Mouse (Mus musculus): ENCODE measurements around the gene Pga5.

Pga5 gene

GRCm38 (mm10) chr19:10702125-10702524 lies 24.3 kb upstream of the Pga5 start:
- no peak for DNase-seq (ENCODE audit: low read depth)

DNA sequence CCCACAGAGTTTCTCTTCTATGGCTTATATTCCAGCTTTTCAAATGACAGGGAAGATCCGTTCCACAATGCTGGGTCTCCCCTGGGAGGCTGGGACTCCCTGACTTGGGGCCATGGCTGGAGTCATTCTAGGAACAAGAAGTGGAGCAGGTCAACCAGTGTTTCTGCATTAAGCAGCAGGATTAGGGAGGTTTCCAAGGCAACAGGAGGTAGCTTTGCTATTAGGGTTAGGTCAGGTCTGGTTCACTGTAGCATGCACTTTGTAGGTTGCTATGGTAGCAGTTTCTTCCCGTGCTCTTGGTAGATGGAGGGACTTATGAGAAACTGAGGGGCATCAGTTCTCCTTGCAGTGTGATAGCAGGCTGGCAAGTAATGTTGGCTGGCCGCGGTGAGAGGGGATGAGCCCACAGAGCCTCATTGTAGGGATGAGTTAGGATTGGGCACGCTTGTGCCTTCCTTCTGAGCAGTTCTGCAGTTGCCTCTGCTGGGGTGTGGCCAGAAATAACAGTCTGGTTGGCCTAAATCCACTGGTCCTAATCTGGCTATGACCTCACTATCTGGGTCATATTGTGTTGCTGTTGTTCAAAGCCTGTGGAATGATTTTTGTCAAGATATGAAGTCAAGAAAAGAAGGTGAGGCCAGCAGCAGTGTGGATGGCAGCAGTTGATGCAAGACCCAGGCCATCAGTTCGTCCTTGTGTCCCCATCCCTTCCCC lies 23.3 kb upstream of the Pga5 start:
- DNase-seq (ENCODE audit: low read depth), result no peak

DNA sequence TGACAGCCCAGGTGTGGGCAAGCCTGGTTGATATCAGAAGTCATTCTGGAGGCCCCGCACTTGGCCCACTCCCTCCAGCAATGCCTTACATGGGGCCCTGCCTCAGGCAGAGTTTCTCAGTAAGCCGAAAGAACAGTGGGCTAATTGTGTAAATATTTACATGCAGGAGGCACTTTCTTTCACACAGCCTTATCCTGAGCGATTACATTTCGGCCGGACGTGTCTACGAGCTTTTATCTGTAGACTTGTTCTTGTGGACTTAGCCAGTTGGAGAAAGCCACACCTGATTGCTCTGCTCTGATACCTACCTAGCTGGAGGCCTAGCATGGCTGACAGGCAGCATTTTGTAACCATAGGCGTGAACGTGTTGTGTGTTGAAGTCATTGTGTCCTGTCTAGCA lies 22.0 kb upstream of the Pga5 start:
- DNase-seq (ENCODE audit: low read depth), result no peak

DNA sequence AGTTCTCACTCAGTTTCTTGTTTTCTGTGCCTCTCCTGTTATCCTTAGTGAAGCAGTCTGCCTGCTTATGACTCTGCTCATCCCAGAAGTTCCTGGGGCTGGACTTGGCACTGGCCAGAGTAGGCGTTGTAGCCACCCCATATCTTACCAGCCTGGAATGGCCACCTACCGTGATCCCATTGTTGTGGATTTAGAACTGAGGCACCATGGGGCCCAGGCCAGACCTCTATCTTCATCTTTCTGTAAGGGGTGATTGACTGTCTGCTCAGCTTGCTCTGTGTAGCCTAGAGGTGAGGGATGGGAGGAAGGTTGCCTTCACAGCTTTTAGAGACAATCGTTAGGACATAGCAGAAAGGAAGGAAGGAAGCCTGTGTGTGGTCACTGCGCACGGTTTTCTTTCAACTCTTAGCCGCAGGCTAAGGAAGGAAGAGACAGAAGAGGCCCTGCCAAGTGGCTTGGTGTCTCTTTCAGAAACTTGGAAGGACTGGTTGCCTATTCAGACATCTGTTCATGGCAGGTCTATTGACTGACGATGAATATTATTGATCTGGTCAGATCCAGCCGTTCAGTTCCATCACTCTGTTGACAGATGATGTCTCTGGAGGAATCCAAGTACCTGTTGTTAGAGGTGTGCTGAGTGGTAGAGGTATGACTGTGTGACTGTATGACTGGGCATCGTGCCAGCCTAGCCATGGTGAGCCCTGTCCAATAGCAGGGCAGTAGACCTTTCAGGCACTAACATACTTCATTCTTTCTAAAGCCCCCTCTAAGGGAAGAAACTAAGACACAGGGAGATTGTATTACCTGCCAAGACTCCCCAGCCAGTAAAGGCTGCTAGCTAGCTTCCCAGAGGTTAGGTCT lies 20.5 kb upstream of the Pga5 start:
- DNase-seq (ENCODE audit: low read depth), result no peak

DNA sequence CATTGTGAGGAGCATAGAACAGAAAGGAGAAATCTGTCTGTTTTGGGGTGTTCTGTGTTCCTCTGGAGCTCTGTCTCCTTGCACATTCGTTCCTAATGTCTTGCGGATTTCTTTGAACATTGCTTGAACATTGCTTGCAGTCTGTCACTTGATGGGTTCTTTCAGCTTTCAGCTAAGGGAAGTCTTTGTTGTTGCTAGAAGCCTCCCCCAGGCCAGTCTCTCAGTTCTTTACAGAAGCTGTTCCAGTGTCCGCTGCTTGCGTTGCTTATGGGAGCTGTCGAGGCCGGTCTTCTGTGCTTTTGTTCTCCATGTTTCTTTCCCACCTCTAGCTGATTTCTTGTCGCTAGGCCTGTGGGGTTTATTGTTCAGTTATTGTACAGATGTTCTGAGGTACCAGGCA lies 17.9 kb upstream of the Pga5 start:
- no peak for DNase-seq (ENCODE audit: low read depth)

DNA sequence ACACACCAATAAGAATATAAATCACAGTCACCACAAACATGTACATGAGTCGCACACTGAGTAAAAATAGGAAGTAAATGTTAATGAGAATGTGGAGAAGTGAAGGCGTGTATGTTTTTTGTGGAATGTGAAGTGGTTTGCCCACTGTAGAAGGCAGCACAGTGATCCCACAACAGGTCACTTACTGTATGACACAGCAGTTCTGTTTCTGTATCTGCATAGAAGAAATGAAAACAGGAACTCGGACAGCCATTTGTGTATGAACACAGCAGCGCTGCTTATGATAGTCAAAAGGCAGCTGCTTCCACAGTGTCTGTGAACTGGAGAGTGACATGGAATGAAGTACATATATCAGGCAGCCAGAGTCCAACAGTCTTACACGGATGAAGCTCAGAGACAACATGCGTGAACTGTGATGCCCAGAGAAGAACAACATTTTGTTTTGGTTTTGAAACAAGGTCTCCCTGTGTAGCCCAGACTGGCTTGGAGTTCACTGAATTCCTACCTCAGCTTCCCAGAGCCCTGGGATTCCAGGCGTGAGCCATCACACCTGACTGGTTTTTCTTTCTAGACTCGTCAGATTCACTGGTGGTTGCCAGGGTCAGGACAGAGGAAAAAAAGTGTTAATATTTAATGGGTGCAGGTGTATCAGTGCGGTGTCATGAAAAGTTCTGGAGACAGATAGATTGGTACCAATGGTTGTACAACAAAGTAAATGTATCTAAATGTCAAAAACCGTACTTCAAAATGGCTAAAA lies 16.2 kb upstream of the Pga5 start:
- no peak for DNase-seq (ENCODE audit: low read depth)

DNA sequence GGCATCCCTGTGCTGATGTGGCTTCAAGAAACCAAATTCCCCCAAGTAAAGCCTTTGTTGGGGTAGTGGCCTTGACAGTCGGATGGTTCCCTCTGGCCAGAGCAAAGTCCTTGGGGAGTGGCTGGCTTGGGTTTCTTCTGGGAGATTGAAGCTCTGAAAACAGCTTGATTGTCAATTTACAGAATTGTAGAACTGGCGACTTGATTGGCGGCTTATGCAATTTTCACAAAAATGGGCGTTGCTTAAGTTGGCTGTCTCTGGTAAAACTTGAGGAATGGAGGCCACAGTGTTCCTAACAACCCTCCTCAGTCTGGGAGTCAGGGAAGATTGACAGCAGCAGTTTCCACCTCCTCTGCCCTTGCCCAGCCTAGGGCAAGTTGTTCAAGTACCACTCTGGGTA lies 14.5 kb upstream of the Pga5 start:
- DNase-seq (ENCODE audit: low read depth), result no peak

GRCm38 (mm10) chr19:10691660-10692059 lies 13.8 kb upstream of the Pga5 start:
- no peak for DNase-seq (ENCODE audit: low read depth)

DNA sequence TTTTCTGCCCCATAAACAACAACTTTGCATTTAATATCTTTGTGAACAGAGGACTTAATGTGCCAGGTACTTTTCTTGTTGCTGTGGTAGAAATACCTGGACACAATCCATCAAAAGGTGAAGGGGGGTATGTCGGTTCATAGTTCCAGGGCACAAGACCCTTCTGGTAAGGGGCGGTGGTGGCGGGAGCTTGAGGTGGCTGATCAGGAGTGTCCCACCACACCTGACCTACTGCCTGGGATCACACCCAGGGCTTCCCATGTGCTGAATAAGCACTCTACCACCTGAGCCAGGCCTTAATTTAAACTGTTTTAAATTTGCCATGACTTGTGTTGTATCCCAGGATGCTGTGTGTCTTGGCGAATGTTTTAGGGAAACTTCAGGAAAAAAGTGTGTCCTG lies 13.2 kb upstream of the Pga5 start:
- no peak for DNase-seq (ENCODE audit: low read depth)

GRCm38 (mm10) chr19:10690336-10690735 lies 12.5 kb upstream of the Pga5 start:
- no peak for DNase-seq (ENCODE audit: low read depth)

DNA sequence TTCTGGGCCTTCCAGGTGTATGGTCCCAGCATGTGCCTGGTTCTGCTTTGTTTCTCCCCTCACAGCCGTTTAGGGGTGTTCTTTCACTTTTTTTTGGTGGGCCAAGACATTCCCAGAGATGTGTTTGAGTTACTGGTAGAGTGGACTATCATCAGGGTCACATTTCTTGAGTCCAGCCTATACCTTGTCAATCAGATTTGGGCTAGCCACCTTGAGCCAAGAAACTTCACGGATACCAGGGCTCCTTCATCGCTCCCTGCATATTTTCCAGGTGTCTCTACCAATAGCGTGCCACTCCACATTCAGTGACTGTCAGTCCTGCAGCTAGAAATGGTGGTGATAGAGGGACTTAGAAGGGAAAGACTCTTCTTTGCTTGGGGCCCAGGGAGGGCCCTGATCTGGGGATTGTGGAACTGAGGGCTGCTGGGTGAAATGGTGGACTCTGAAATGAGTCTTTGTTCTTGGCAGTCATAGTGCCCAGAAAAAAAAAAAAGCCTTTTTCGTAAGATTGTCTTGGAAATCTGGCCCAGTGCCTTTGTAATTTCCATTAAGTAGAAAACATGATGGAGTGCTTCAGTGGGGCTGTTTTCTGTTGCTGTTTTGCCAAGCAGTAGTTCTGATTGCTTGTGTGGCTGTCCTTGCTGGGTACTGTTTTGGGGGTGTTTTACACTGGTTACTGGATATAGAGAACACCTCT lies 11.7 kb upstream of the Pga5 start:
- DNase-seq (ENCODE audit: low read depth), result no peak

DNA sequence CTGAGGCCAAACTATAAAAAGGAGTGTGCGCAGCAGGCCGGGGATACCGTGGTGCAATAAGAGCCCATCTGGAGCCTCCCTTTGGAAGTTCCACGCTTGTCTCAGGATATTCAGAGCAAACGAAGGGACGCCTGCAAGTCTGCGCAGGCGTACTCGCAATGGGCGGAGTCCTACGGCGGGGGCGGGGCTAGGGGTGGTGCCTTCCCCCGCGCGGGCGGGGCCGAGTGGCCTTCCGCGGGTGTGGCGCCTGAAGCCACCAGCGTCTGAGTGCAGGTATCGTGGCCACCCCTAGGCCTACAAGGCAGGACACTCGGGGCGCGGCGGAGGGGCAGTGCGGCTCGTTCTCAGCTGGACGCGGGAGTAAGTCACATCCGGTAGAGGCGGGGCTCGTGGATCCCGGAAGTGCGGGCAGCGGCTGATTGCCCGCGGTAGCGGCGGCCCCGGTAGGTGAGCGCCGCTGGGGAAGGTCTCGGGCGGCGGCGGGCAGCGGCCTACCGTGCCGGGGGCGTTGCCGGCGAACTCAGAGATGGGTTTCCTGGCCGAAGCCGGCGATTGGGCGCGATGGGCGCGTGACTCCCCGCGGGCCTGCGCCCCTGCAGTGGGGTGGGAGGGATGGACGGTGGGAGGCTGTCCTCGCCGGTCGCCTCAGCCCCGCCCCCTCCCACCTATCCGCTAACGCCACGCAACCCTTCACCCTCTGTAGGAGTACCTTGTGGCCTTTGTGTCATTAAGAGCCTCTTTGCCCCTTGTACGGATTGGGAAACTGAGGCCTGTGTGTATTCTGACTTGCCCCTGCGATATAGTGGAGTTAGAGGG lies 10.9 kb upstream of the Pga5 start, which contains the start of gene Vps37c:
Gene Vps37c (plus strand): TSS at position 199 of the 816 bp plus-strand sequence.
- DNase-seq (ENCODE audit: low read depth), result peak; percentile 81

DNA sequence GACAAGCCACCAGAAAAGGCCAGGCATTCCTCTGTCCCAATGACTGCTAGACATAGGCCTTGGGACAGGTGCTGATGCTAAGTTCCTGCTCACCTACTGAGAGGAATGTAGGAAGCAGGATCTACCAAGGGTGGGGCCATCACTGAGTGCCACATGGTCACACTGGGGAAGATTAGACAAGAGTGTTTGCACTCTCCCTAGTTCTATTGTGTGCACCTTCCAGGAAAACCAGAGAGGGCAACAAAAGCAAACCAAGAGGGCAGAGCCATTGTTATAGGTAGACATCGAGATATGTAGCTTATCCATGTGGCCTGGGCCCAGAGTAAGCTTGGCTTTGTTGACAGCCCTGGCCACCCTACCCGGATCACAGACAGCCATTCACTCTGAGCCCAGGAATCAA lies 7.9 kb upstream of the Pga5 start:
- DNase-seq (ENCODE audit: low read depth), result no peak

DNA sequence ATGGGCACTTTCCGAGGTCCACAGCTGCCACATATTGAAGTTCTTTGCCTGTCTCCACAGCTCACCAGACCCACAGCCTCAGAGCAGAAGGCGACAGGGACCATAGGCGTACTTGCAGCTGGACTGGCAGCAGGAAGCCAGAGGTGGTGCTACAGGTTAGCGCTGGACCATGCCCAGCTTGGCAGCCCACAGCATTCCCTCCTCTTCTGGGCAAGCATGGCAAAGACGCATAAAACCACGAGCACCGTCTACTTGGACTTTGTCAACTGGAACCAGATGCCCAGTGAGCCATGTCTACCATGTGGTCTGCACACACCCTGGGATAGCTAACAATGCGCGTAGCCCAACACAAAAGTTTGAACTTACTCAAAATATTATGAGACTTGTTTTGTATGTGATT lies 7.2 kb upstream of the Pga5 start:
- no peak for DNase-seq (ENCODE audit: low read depth)

- no peak for DNase-seq (ENCODE audit: low read depth)
Observed at GRCm38 (mm10) chr19:10681571-10681970, 3.7 kb upstream of the Pga5 start.

DNA sequence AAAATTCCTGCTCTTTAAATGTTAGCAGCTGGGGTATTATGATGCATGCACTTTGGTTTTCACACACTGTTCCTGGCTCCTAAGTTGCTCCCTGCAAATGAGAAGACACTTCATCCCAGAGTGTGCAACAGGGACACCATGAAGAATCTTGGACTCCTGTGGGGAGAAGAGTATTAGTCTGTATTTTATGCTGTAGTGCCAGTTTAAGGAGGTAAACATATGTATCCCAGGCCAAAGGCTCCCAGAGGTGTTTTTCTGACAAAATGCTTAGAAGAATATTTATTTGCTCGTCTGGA lies 849 bp upstream of the Pga5 start:
- DNase-seq (ENCODE audit: low read depth), result no peak

- no peak for DNase-seq (ENCODE audit: low read depth)
Observed at GRCm38 (mm10) chr19:10676656-10677055, 1.2 kb downstream of the Pga5 start.

- DNase-seq (ENCODE audit: low read depth), result no peak
Observed at GRCm38 (mm10) chr19:10673275-10673674, 4.6 kb downstream of the Pga5 start.

DNA sequence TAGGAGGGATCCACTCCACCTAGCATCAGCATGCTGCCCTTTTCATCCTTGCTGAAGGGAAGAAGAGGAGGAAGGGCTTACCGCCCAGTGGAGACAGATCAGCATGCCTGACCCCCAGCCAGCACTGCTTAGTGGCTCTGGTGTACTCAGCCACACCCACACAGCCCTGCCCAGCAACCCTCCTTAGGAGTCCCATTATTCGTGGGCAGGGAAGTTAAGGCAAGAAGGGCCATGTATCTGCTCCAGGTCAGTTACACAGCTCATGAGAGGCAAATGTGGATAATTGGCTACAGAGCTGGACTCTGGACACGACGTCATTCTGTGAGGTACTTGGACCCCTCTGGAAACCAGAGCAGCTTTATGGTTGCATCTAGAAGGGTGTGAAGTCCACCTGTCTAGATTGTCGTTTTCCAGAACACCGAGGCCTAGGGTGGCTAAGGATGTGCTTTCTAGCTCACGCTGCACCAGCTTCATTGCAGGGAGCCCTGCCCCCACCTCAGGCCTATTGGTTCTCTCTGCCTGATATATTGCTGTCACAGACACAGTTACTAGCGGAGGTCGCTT lies 5.9 kb downstream of the Pga5 start:
- no peak for DNase-seq (ENCODE audit: low read depth)

- no peak for DNase-seq (ENCODE audit: low read depth)
Observed at GRCm38 (mm10) chr19:10671319-10671718, 6.6 kb downstream of the Pga5 start.

GRCm38 (mm10) chr19:10665499-10665898 lies 12.4 kb downstream of the Pga5 start:
- peak; percentile 72 for DNase-seq (ENCODE audit: low read depth)

Data from c-Kit-positive CD71-positive TER-119-negative erythroid progenitor cells, embryonic 14.5 days (primary cell).